8 mouse cellular contexts compared by ENCODE assay signal in genomic region chr7:65417231-65418100, GRCm38 (mm10).
DNase-seq lines count a peak whose midpoint lies in the region; ATAC-seq and TF ChIP-seq lines count a peak whose summit lies in the region.

No protein-coding gene starts in this region.

- no peaks in the 10 kb centered on the region for H3K36me3 ChIP-seq in lung, embryonic 14.5 days (ENCODE audit: insufficient read depth)

- no peak overlapping the region for H3K4me3 ChIP-seq in lung, embryonic 14.5 days (ENCODE audit: low read depth, low read length)

- peaks cover 24% of the 10 kb centered on the region; the same call in 1 of the 2 replicates for H3K4me1 ChIP-seq in lung, embryonic 14.5 days (ENCODE audit: insufficient read depth)

- DNase-seq in lung, embryonic 14.5 days, result peak; percentile 48
- no peak for DNase-seq in lung, adult 18-20 months
- peak; percentile 18 to 30 for DNase-seq in gastrocnemius, postnatal 36 days
- DNase-seq in kidney, adult 11 months, result peak; percentile 76
- peak; percentile 56 for DNase-seq in lung, postnatal 36 days
- no peak for DNase-seq in thymus, adult 18-20 months
- DNase-seq in frontal cortex, postnatal 14 days (ENCODE audit: low spot score in 2 of 2), result no peak

- no peaks in the 10 kb centered on the region for H3K9me3 ChIP-seq in lung, embryonic 14.5 days (ENCODE audit: low read depth, low read length)

- H3K27me3 ChIP-seq in lung, embryonic 14.5 days (ENCODE audit: insufficient read depth, low read length), result no peaks in the 10 kb centered on the region

- ATAC-seq in lung, embryonic 14.5 days (ENCODE audit: insufficient read depth), result no peak
- no peak for ATAC-seq in erythroblast, adult 5-6 weeks (replicated peaks; ENCODE audit: low FRiP score, poor library complexity, severe bottlenecking)

- H3K27ac ChIP-seq in lung, embryonic 14.5 days (ENCODE audit: low read depth), result peak overlapping the region; percentile 64

- no peak overlapping the region for H3K4me2 ChIP-seq in lung, embryonic 14.5 days

- no peak for TF ChIP-seq CTCF in lung, embryonic 14.5 days (IDR thresholded peaks at IDR 0.05; ENCODE audit: low read depth)

- no peak overlapping the region for H3K9ac ChIP-seq in lung, embryonic 14.5 days

- intact Hi-C loops in gastrocnemius, postnatal 36 days (cut with DNase I), result no loop called here

- WGBS in lung, embryonic 14.5 days, result 36% methylated on average over 10 of the region's 10 CpGs

Comparison
In these comparisons a context has a peak if more than half of its experiments do, and no peak if none do; other contexts are left out.
1. DNase-seq: peak in lung, embryonic 14.5 days (single experiment), gastrocnemius, postnatal 36 days (2 of 2), kidney, adult 11 months (single experiment) and lung, postnatal 36 days (single experiment); none in lung, adult 18-20 months (0 of 2), thymus, adult 18-20 months (0 of 2) and frontal cortex, postnatal 14 days (0 of 2).